Mouse (Mus musculus): Measurements from ENCODE around the gene Xirp1. TPM values are rescaled to one million over a fixed set of nuclear protein-coding genes. Genes with fewer than 3 reads are reported as not detected.

Gene Xirp1
- total and polyA plus RNA-seq, 3 experiments: not detected

- TF ChIP-seq PAX5 (IDR thresholded peaks at IDR 0.05; ENCODE audit: low read length) (no peak), SMC3 (IDR thresholded peaks at IDR 0.05; ENCODE audit: low read depth, low read length) (no peak), CHD1 (IDR thresholded peaks at IDR 0.05; ENCODE audit: low read depth, low read length) (no peak), CTCF (conservative IDR thresholded peaks at IDR 0.05 in 1 of 2, IDR thresholded peaks at IDR 0.05 in 1 of 2; ENCODE audit: low read depth in 2 of 2, low read length in 2 of 2) (no peak), USF2 (conservative IDR thresholded peaks at IDR 0.05; ENCODE audit: low read depth, low read length) (no peak), BHLHE40 (IDR thresholded peaks at IDR 0.05; ENCODE audit: low read depth, low read length) (no peak), NELFE (IDR thresholded peaks at IDR 0.05; ENCODE audit: low read depth, low read length) (no peak), MYC (IDR thresholded peaks at IDR 0.05; ENCODE audit: low read depth, low read length) (no peak), E2F4 (IDR thresholded peaks at IDR 0.05; ENCODE audit: insufficient replicate concordance, low read depth, low read length) (no peak), ZC3H11A (IDR thresholded peaks at IDR 0.05; ENCODE audit: low read depth, low read length) (no peak), NRF1 (IDR thresholded peaks at IDR 0.05; ENCODE audit: low read depth, low read length) (no peak), ZKSCAN1 (IDR thresholded peaks at IDR 0.05; ENCODE audit: borderline replicate concordance, low read depth, low read length) (no peak), MAX (IDR thresholded peaks at IDR 0.05; ENCODE audit: low read length) (no peak), HCFC1 (IDR thresholded peaks at IDR 0.05; ENCODE audit: low read depth, low read length) (no peak), MXI1 (IDR thresholded peaks at IDR 0.05; ENCODE audit: low read depth, low read length) (no peak), JUND (conservative IDR thresholded peaks at IDR 0.05; ENCODE audit: low read depth, low read length) (no peak), TBP (conservative IDR thresholded peaks at IDR 0.05; ENCODE audit: low read depth, low read length) (no peak)
- in situ Hi-C loops (cut with MboI; ENCODE audit: low pct_ligation_motif_present, low pct_unique_long_range_greater_than_20kb, low sequenced_read_pairs) (no loop called here), dilution Hi-C loops (cut with MboI; ENCODE audit: extremely low pct_ligation_motif_present, extremely low pct_unique_long_range_greater_than_20kb, low sequenced_read_pairs) (no loop called here)
- no peak overlapping the region for H3K9ac ChIP-seq (ENCODE audit: insufficient read depth, low read depth)
- peaks cover 5% of the 10 kb centered on the region for H3K27me3 ChIP-seq (replicated peaks)
- no peaks in the 10 kb centered on the region for H3K9me3 ChIP-seq (replicated peaks; ENCODE audit: low read length)
- H3K27ac ChIP-seq (ENCODE audit: insufficient read depth, low read depth): no peak overlapping the region
- no peak overlapping the region for H3K4me2 ChIP-seq (ENCODE audit: insufficient read depth, low read depth, poor library complexity, severe bottlenecking)
- no peak for DNase-seq (ENCODE audit: extremely low read depth)
- no peaks in the 10 kb centered on the region for H3K79me2 ChIP-seq (replicated peaks; ENCODE audit: control insufficient read depth, extremely low read depth, insufficient read depth, poor library complexity, severe bottlenecking)
- H3K36me3 ChIP-seq (replicated peaks in 1 of 2; ENCODE audit: control insufficient read depth in 1 of 2, insufficient read depth in 1 of 2, low read length in 1 of 2): no peaks in the 10 kb centered on the region
- H3K4me1 ChIP-seq (ENCODE audit: control insufficient read depth in 1 of 2, insufficient read depth in 2 of 2): peaks cover 8 to 18% of the 10 kb centered on the region in 2 experiments
- no peak overlapping the region for H3K4me3 ChIP-seq (replicated peaks in 1 of 3; ENCODE audit: low read depth in 2 of 3, low read length in 2 of 3, poor library complexity in 1 of 3)
Observed at GRCm38 (mm10) chr9:119964206-119964605, 59.2 kb downstream of the Xirp1 start.

Other genes starting within 250 kb of the Xirp1 start
- 0.04 and 0.13 TPM in 2 replicates for gene Scn11a, start 198.1 kb downstream of the Xirp1 start, total RNA-seq (2012; rRNA removed)
- 0.13 and 0.23 TPM in 2 replicates for gene Scn11a, start 198.1 kb downstream of the Xirp1 start, total RNA-seq (2014; rRNA removed)
- gene Scn11a, start 198.1 kb downstream of the Xirp1 start, polyA plus RNA-seq (2012; ENCODE audit: insufficient read length, low read depth): 0.54 and 0.63 TPM in 2 replicates
- gene Wdr48, start 128.7 kb downstream of the Xirp1 start, total RNA-seq (2012; rRNA removed): 26.7 and 26.9 TPM in 2 replicates
- gene Wdr48, start 128.7 kb downstream of the Xirp1 start, total RNA-seq (2014; rRNA removed): 31.0 and 32.3 TPM in 2 replicates
- gene Wdr48, start 128.7 kb downstream of the Xirp1 start, polyA plus RNA-seq (2012; ENCODE audit: insufficient read length, low read depth): 31.6 and 32.0 TPM in 2 replicates
- gene Gorasp1, start 86.0 kb downstream of the Xirp1 start, total RNA-seq (2012; rRNA removed): 10.9 and 12.6 TPM in 2 replicates
- 8.7 TPM in 2 replicates for gene Gorasp1, start 86.0 kb downstream of the Xirp1 start, total RNA-seq (2014; rRNA removed)
- 8.6 and 9.2 TPM in 2 replicates for gene Gorasp1, start 86.0 kb downstream of the Xirp1 start, polyA plus RNA-seq (2012; ENCODE audit: insufficient read length, low read depth)
- 0.13 and 0.21 TPM in 2 replicates for gene Ttc21a, start 86.0 kb downstream of the Xirp1 start, total RNA-seq (2012; rRNA removed)
- gene Ttc21a, start 86.0 kb downstream of the Xirp1 start, total RNA-seq (2014; rRNA removed): 0.19 TPM in 1 of 2 replicates, not detected in the other
- gene Ttc21a, start 86.0 kb downstream of the Xirp1 start, polyA plus RNA-seq (2012; ENCODE audit: insufficient read length, low read depth): 0.47 and 0.48 TPM in 2 replicates
- gene Csrnp1, start 38.9 kb downstream of the Xirp1 start, total RNA-seq (2012; rRNA removed): 15.5 and 15.7 TPM in 2 replicates
- gene Csrnp1, start 38.9 kb downstream of the Xirp1 start, total RNA-seq (2014; rRNA removed): 5.7 and 8.6 TPM in 2 replicates
- gene Csrnp1, start 38.9 kb downstream of the Xirp1 start, polyA plus RNA-seq (2012; ENCODE audit: insufficient read length, low read depth): 7.8 and 8.1 TPM in 2 replicates
- gene Cx3cr1, start 46.3 kb upstream of the Xirp1 start, total RNA-seq (2012; rRNA removed): not detected in 2 replicates
- not detected in 2 replicates for gene Cx3cr1, start 46.3 kb upstream of the Xirp1 start, total RNA-seq (2014; rRNA removed)
- gene Cx3cr1, start 46.3 kb upstream of the Xirp1 start, polyA plus RNA-seq (2012; ENCODE audit: insufficient read length, low read depth): 0.06 and 0.08 TPM in 2 replicates
- gene Ccr8, start 68.5 kb upstream of the Xirp1 start, total RNA-seq (2012; rRNA removed): not detected in 2 replicates
- gene Ccr8, start 68.5 kb upstream of the Xirp1 start, total RNA-seq (2014; rRNA removed): not detected in 2 replicates
- gene Ccr8, start 68.5 kb upstream of the Xirp1 start, polyA plus RNA-seq (2012; ENCODE audit: insufficient read length, low read depth): not detected in 2 replicates
- 20.3 and 25.3 TPM in 2 replicates for gene Slc25a38, start 86.8 kb upstream of the Xirp1 start, total RNA-seq (2012; rRNA removed)
- 22.3 and 24.3 TPM in 2 replicates for gene Slc25a38, start 86.8 kb upstream of the Xirp1 start, total RNA-seq (2014; rRNA removed)
- gene Slc25a38, start 86.8 kb upstream of the Xirp1 start, polyA plus RNA-seq (2012; ENCODE audit: insufficient read length, low read depth): 24.4 and 26.1 TPM in 2 replicates
- 3,568 and 3,991 TPM in 2 replicates for gene Rpsa, start 104.1 kb upstream of the Xirp1 start, total RNA-seq (2012; rRNA removed)
- gene Rpsa, start 104.1 kb upstream of the Xirp1 start, total RNA-seq (2014; rRNA removed): 4,012 and 4,053 TPM in 2 replicates
- 3,250 and 3,563 TPM in 2 replicates for gene Rpsa, start 104.1 kb upstream of the Xirp1 start, polyA plus RNA-seq (2012; ENCODE audit: insufficient read length, low read depth)
- not detected in 2 replicates for gene Mobp, start 126.1 kb upstream of the Xirp1 start, total RNA-seq (2012; rRNA removed)
- gene Mobp, start 126.1 kb upstream of the Xirp1 start, total RNA-seq (2014; rRNA removed): not detected in 2 replicates
- 0.17 TPM in 1 of 2 replicates, not detected in the other for gene Mobp, start 126.1 kb upstream of the Xirp1 start, polyA plus RNA-seq (2012; ENCODE audit: insufficient read length, low read depth)